ENCODE assay signal across 13 mouse cellular contexts in the genomic region with DNA sequence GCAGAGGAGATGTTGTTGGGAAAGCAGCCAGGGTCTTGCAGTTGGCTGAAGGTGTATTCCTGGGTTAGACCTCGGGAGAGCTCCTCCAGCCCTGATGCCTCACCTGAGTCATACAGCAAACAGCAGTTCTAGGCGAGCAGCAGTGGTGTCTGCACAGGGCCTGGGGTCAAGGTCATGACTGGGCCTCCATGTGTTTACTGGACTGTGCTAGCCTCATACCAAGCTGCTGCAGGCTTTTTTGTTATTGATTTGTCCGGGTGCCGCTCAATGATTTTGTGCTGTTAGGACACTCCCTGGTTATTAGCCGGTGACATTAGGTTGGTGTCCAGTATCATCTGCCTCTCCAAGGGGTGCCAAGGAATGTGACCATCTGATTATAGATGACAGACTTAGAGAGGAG. TPM values are rescaled to one million over a fixed set of nuclear protein-coding genes. Genes with fewer than 3 reads are reported as not detected.
DNase-seq lines count a peak whose midpoint lies in the region; ATAC-seq and TF ChIP-seq lines count a peak whose summit lies in the region.
"Had no signal": no experiment of that assay in that cellular context is flagged by ENCODE, and none has a peak within 500 bp of the region (broad histone marks: within the 10 kb centered on the region; RNA-seq: fewer than 3 reads in every experiment).

No protein-coding gene starts in this region.

- peaks cover 15% of the 10 kb centered on the region for H3K4me1 ChIP-seq in forebrain, postnatal 0 days (ENCODE audit: insufficient read depth)
- H3K4me1 ChIP-seq in forebrain, embryonic 13.5 days, result peaks cover 38% of the 10 kb centered on the region
- H3K4me1 ChIP-seq in liver, adult 2 months (ENCODE audit: control insufficient read depth, insufficient read depth, low read length), result peaks cover 22% of the 10 kb centered on the region
- peaks cover 43% of the 10 kb centered on the region for H3K4me1 ChIP-seq in hindbrain, embryonic 10.5 days (replicated peaks)

- 86% methylated on average over 5 of the region's 5 CpGs for WGBS in forebrain, postnatal 0 days
- WGBS in forebrain, embryonic 13.5 days, result 84% methylated on average over 5 of the region's 5 CpGs
- 23% methylated on average over 5 of the region's 5 CpGs for WGBS in liver, adult 2 months
- WGBS in hindbrain, embryonic 10.5 days, result 72% methylated on average over 5 of the region's 5 CpGs

- H3K36me3 ChIP-seq in forebrain, postnatal 0 days (ENCODE audit: insufficient read depth), result 0 out of 2 replicates have a peak, but pooled peaks cover 8% of the 10 kb centered on the region
- H3K36me3 ChIP-seq in forebrain, embryonic 13.5 days (ENCODE audit: poor library complexity, severe bottlenecking), result peaks cover 11% of the 10 kb centered on the region
- H3K36me3 ChIP-seq in liver, adult 2 months (ENCODE audit: control insufficient read depth, insufficient read depth, low read length), result no peaks in the 10 kb centered on the region
- H3K36me3 ChIP-seq in hindbrain, embryonic 10.5 days, result peaks cover 15% of the 10 kb centered on the region

- H3K9ac ChIP-seq in forebrain, postnatal 0 days, result no peak overlapping the region
- H3K9ac ChIP-seq in forebrain, embryonic 13.5 days, result no peak overlapping the region
- no peak overlapping the region for H3K9ac ChIP-seq in liver, adult 2 months (ENCODE audit: low read depth, low read length)
- H3K9ac ChIP-seq: hindbrain, embryonic 15.5 days had no signal

- peaks cover 10% of the 10 kb centered on the region; the same call in 1 of the 2 replicates for H3K79me2 ChIP-seq in liver, adult 2 months (ENCODE audit: control insufficient read depth, insufficient read depth, low read length)

- H3K4me2 ChIP-seq in forebrain, postnatal 0 days (ENCODE audit: low read depth), result 0 out of 2 replicates have a peak overlapping the region, but pooled peaks have one; percentile 99
- no peak overlapping the region for H3K4me2 ChIP-seq in forebrain, embryonic 13.5 days

- TF ChIP-seq POLR2A in liver, adult 2 months (IDR thresholded peaks at IDR 0.05; ENCODE audit: extremely low read depth, insufficient read depth, low read length), result no peak

- no peak for ATAC-seq in forebrain, postnatal 0 days
- ATAC-seq in forebrain, embryonic 13.5 days, result no peak

- H3K27ac ChIP-seq in forebrain, postnatal 0 days (ENCODE audit: low read depth, low read length), result no peak overlapping the region
- no peak overlapping the region for H3K27ac ChIP-seq in forebrain, embryonic 13.5 days
- peak overlapping the region; percentile 5; the same call in 1 of the 2 replicates for H3K27ac ChIP-seq in liver, adult 2 months (replicated peaks; ENCODE audit: insufficient read depth, low read depth, low read length)
- H3K27ac ChIP-seq in hindbrain, embryonic 10.5 days, result no peak overlapping the region
- H3K27ac ChIP-seq: hindbrain, embryonic 15.5 days; kidney, postnatal 0 days had no signal

- no peaks in the 10 kb centered on the region for H3K9me3 ChIP-seq in forebrain, postnatal 0 days (ENCODE audit: low read length)
- no peaks in the 10 kb centered on the region for H3K9me3 ChIP-seq in forebrain, embryonic 13.5 days (replicated peaks)
- H3K9me3 ChIP-seq in hindbrain, embryonic 10.5 days, result no peaks in the 10 kb centered on the region
- H3K9me3 ChIP-seq: hindbrain, embryonic 15.5 days had no signal

- no peak for DNase-seq in forebrain, postnatal 0 days
- peak; percentile 11 for DNase-seq in retina, postnatal 1 day
- no peak for DNase-seq in retina, embryonic 14.5 days (ENCODE audit: low spot score)
- peak; percentile 94 for DNase-seq in liver, adult 2 months (ENCODE audit: extremely low read depth, low read depth, low spot score)
- DNase-seq in hindbrain, embryonic 10.5 days (ENCODE audit: low spot score), result no peak
- no peak for DNase-seq in thymus, postnatal 36 days
- DNase-seq: cerebellum, postnatal 10 days; right cerebral cortex, adult 18-20 months had no signal

- H3K4me3 ChIP-seq in forebrain, postnatal 0 days (ENCODE audit: low read depth, low read length), result no peak overlapping the region
- no peak overlapping the region for H3K4me3 ChIP-seq in forebrain, embryonic 13.5 days
- H3K4me3 ChIP-seq in liver, adult 2 months (ENCODE audit: insufficient read depth, low read depth, low read length), result no peak overlapping the region
- no peak overlapping the region; the same call in 1 of the 2 replicates for H3K4me3 ChIP-seq in hindbrain, embryonic 10.5 days

- peaks cover 19% of the 10 kb centered on the region for H3K27me3 ChIP-seq in forebrain, postnatal 0 days (ENCODE audit: insufficient read depth, low read length)
- H3K27me3 ChIP-seq in forebrain, embryonic 13.5 days, result peaks cover 27% of the 10 kb centered on the region
- peaks cover 11% of the 10 kb centered on the region; the same call in 1 of the 2 replicates for H3K27me3 ChIP-seq in liver, adult 2 months (ENCODE audit: control insufficient read depth, insufficient read depth, low read length)
- peaks cover 26% of the 10 kb centered on the region for H3K27me3 ChIP-seq in hindbrain, embryonic 10.5 days (ENCODE audit: insufficient read depth, poor library complexity, severe bottlenecking)

- TF ChIP-seq CTCF in forebrain, postnatal 0 days (IDR thresholded peaks at IDR 0.05; ENCODE audit: low read depth), result no peak
- TF ChIP-seq CTCF in liver, adult 2 months (IDR thresholded peaks at IDR 0.05; ENCODE audit: low read depth, low read length), result no peak

RNA-seq across cellular contexts. Expression of gene Ankrd27, which starts 1.7 kb away (rescaled TPM):
- 23.6 and 25.5 TPM in 2 replicates for total RNA-seq in forebrain, postnatal 0 days (2014; rRNA removed)
- polyA plus RNA-seq in forebrain, postnatal 0 days (2015; fragmentation: Nextera tagmentation; extraction: Ambion mirVana), result 12.9 and 13.9 TPM in 2 replicates
- 29.7 and 30.8 TPM in 2 replicates for polyA plus RNA-seq in forebrain, embryonic 13.5 days (2015; fragmentation: Nextera tagmentation; extraction: Ambion mirVana)
- total RNA-seq in liver, adult 2 months (2014; rRNA removed), result 15.5 and 19.7 TPM in 2 replicates
- polyA plus RNA-seq in liver, adult 2 months (2012; rRNA removed), result 12.9 and 14.6 TPM in 2 replicates
- 31.4 and 36.8 TPM in 2 replicates for polyA plus RNA-seq in hindbrain, embryonic 10.5 days (2016; fragmentation: Nextera tagmentation; extraction: Ambion mirVana)

RNA-seq across cellular contexts. Expression of gene Rgs9bp, which starts 2.3 kb away (rescaled TPM):
- total RNA-seq in forebrain, postnatal 0 days (2014; rRNA removed), result 0.38 and 0.69 TPM in 2 replicates
- polyA plus RNA-seq in forebrain, postnatal 0 days (2015; fragmentation: Nextera tagmentation; extraction: Ambion mirVana), result 0.07 and 0.09 TPM in 2 replicates
- 0.03 TPM in 2 replicates for polyA plus RNA-seq in forebrain, embryonic 13.5 days (2015; fragmentation: Nextera tagmentation; extraction: Ambion mirVana)
- total RNA-seq in liver, adult 2 months (2014; rRNA removed), result under 0.01 TPM in 2 replicates
- polyA plus RNA-seq in liver, adult 2 months (2012; rRNA removed), result not detected in 2 replicates
- polyA plus RNA-seq in hindbrain, embryonic 10.5 days (2016; fragmentation: Nextera tagmentation; extraction: Ambion mirVana), result 0.18 and 0.26 TPM in 2 replicates

RNA-seq across cellular contexts. Expression of gene Nudt19, which starts 31.6 kb away (rescaled TPM):
- total RNA-seq in forebrain, postnatal 0 days (2014; rRNA removed), result 62.5 and 109 TPM in 2 replicates
- polyA plus RNA-seq in forebrain, postnatal 0 days (2015; fragmentation: Nextera tagmentation; extraction: Ambion mirVana), result 148 and 172 TPM in 2 replicates
- 67.4 and 70.9 TPM in 2 replicates for polyA plus RNA-seq in forebrain, embryonic 13.5 days (2015; fragmentation: Nextera tagmentation; extraction: Ambion mirVana)
- total RNA-seq in liver, adult 2 months (2014; rRNA removed), result 52.3 and 66.0 TPM in 2 replicates
- polyA plus RNA-seq in liver, adult 2 months (2012; rRNA removed), result 42.7 and 51.1 TPM in 2 replicates
- polyA plus RNA-seq in hindbrain, embryonic 10.5 days (2016; fragmentation: Nextera tagmentation; extraction: Ambion mirVana), result 41.8 and 48.7 TPM in 2 replicates

RNA-seq across cellular contexts. Expression of gene Tdrd12, which starts 50.2 kb away (rescaled TPM):
- total RNA-seq in forebrain, postnatal 0 days (2014; rRNA removed), result 0.38 and 0.52 TPM in 2 replicates
- polyA plus RNA-seq in forebrain, postnatal 0 days (2015; fragmentation: Nextera tagmentation; extraction: Ambion mirVana), result 0.30 and 0.65 TPM in 2 replicates
- polyA plus RNA-seq in forebrain, embryonic 13.5 days (2015; fragmentation: Nextera tagmentation; extraction: Ambion mirVana), result 0.36 and 0.37 TPM in 2 replicates
- under 0.01 TPM in 1 of 2 replicates, not detected in the other for total RNA-seq in liver, adult 2 months (2014; rRNA removed)
- not detected in 2 replicates for polyA plus RNA-seq in liver, adult 2 months (2012; rRNA removed)
- 0.30 TPM in 1 of 2 replicates, not detected in the other for polyA plus RNA-seq in hindbrain, embryonic 10.5 days (2016; fragmentation: Nextera tagmentation; extraction: Ambion mirVana)
- total RNA-seq: gastrocnemius, adult 8-10 months had no signal
- polyA plus RNA-seq: limb, embryonic 11.5 days had no signal

RNA-seq across cellular contexts. Expression of gene Pdcd5, which starts 59.6 kb away (rescaled TPM):
- 91.6 and 154 TPM in 2 replicates for total RNA-seq in forebrain, postnatal 0 days (2014; rRNA removed)
- 228 and 295 TPM in 2 replicates for polyA plus RNA-seq in forebrain, postnatal 0 days (2015; fragmentation: Nextera tagmentation; extraction: Ambion mirVana)
- 254 and 267 TPM in 2 replicates for polyA plus RNA-seq in forebrain, embryonic 13.5 days (2015; fragmentation: Nextera tagmentation; extraction: Ambion mirVana)
- 59.7 and 71.0 TPM in 2 replicates for total RNA-seq in liver, adult 2 months (2014; rRNA removed)
- polyA plus RNA-seq in liver, adult 2 months (2012; rRNA removed), result 61.2 and 61.5 TPM in 2 replicates
- 300 and 302 TPM in 2 replicates for polyA plus RNA-seq in hindbrain, embryonic 10.5 days (2016; fragmentation: Nextera tagmentation; extraction: Ambion mirVana)

Comparison
In these comparisons a context has a peak if more than half of its experiments do, and no peak if none do; other contexts are left out.
1. DNase-seq: peak in retina, postnatal 1 day (single experiment) and liver, adult 2 months (single experiment); none in forebrain, postnatal 0 days (single experiment), retina, embryonic 14.5 days (single experiment), hindbrain, embryonic 10.5 days (single experiment) and thymus, postnatal 36 days (0 of 2).